Mouse (Mus musculus): ENCODE measurements around the gene Myo18a.

GRCm38 (mm10) chr11:77752525-77752924, 10.5 kb upstream of the Myo18a start:
- TF ChIP-seq CTCF (IDR thresholded peaks at IDR 0.05; ENCODE audit: low read depth), result no peak
- TF ChIP-seq EP300 (optimal IDR thresholded peaks at IDR 0.05), result no peak
